Mouse (Mus musculus) G1E-ER4 (cell line): ENCODE measurements around the gene Hamp. TPM values are rescaled to one million over a fixed set of nuclear protein-coding genes. Genes with fewer than 3 reads are reported as not detected.
"Not testable (repeated sequence)": the region's sequence is repeated elsewhere in the genome, so short reads cannot be mapped to it uniquely, and the experiment has no call there.

Experiments
- GATA1 ChIP-seq: IDR thresholded peaks from one replicate; pipeline ENCODE4 v1.8.0; 2012; ENCODE audit warnings: low read length, inconsistent platforms
- polyA plus RNA-seq: library from polyadenylated mRNA; stranded (reverse); fragments of >175 nt; gene quantifications from 2 replicates; pipeline ENCODE4 v1.2.3, GENCODE M21; 2012

Hamp gene
- polyA plus RNA-seq, 1 experiment = not detected

DNA sequence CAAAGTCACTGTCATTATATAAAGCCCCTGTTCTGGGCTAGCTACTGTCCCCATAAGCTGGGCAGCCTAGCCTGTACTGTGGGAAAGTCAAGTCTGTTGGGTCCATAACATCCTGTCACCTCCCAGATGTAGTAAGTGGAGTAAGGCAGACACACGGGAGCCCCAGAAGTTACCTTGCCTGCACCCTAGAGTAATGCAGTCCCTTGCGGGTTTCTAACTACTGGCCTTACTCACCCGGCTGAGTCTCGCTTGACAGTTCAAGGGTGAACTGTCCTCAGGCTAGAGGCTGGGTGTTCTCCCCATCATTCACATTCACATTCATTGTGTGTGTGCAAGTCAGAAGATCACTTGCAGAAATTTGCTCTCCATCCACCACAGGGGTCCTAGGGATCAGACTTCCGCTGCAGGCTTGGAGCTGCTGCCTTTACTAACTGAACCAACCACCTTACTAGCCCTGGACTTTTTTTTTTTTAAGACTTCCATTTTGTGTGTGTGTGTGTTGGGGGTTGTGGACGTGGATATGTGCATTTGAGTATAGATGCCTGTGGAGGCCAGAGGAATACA, 16.0 kb upstream of the Hamp start:
- no peak for TF ChIP-seq GATA1

DNA sequence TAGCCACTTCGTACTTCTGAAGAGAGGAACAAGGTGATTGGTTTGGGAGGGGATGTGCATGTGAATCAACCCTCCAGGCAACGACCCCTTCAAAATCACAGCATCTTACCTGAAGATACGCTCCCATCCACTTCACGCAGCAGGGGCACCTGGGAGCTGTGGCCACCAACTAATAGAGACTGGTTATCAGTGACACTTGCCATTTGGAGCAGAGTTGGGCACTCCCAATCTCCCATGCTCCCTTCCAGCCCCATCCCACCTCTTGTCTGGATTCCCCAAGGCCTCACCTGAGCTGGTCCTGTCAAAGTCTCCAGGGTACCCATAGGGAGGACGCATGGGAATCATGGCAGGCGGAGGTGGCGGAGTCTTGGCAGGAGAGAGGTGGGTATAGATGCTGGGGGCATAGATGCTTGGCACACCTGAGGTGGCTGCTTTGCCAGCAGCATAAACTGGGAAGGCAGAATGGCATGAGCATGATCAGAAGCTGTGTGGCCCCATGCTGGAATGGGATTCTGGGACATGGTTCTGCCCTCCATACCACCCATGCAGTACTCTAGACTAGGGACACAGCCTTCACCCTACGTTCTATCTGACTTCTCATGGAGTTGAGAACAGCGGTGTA, 15.1 kb upstream of the Hamp start:
- no peak for TF ChIP-seq GATA1

DNA sequence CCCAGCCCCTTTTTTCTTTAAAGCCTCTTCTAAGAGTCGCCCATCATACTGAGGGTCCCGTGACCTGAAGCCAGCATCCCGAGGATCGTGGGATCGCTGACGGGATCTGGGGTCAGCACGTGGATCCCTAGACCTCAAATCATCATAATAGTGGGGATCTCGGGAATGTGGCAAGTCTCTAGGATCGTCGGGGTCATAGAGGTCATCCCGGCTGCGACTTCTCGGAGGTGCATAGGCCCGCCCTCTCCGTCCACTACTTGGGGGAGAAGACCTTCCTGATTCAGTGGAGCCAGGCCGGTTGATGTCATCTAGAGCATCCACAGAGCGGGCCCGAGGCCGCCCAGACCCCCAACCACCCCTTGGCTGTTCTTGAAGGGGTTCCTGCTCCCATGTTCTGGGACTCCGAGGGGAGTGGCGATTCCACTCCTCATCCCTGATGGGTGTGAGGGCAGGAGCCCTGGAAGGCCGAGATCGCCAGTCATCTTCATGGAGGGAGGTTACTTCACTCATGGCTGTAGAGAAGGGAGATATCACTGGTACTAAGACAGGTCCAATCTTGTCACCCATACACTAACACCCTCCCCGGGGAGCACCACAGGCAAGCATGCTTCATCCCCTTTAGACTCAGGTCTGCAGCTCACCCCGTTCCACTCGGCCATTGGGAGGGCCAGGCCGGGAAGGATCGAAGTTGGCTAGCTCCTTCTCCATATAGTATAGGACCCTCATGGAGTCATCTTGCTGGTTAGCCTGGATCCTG, 14.5 kb upstream of the Hamp start:
- no peak for TF ChIP-seq GATA1

DNA sequence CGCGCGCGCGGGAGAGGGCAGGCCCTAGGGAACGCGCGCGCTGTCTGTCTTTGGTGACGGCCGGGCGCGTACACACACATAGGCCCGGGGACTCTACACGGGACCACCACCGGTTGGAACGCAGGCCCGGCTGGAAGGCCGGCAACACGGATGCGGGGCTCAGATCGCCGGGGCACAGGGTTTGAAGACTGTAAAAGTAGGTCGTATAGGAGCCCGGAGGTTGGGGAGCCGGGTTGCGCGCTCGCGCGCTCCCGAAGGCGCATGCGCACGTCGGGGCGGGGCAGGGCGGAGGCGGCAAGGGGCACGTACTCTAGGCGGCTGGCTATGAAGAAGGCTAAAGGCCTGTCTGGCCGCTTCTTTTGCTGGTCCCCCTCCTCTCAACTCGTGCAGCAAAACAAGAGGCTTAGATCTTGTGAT, 13.5 kb upstream of the Hamp start:
- no peak for TF ChIP-seq GATA1

DNA sequence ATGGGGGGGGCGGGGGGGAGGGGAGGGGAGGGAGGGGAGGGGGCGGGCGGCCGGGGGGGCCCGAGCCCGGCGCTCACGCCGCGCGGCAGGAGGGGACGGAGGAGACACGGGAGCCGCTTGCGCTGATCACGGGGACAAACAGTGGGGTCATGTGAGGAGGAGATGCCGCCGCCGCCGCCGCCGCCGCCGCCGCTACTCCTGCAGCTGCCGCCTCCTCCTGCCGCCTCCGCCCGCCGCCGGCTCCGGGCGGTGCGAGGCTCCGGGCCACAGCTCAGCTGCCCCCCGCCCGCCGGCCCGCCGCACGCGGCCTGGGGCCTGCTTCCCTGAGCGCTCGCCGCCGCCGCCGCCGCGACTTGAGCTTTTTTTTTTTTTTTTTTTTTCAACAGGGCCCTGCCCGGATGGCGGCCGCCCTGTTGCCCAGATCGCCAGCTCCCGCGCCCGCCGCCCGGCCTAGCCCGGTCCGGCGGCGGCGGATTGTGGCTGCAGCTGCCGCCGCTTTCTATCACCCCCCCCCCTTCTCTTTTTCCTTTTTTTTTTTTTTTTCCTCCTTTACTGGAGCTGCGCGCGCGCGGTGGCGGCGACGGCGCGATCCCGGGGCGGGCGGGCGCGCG, 13.0 kb upstream of the Hamp start, which contains the start of gene Usf2:
Usf2 (minus strand) TSS at position 48 of the 611 bp plus-strand sequence.
- no peak for TF ChIP-seq GATA1

DNA sequence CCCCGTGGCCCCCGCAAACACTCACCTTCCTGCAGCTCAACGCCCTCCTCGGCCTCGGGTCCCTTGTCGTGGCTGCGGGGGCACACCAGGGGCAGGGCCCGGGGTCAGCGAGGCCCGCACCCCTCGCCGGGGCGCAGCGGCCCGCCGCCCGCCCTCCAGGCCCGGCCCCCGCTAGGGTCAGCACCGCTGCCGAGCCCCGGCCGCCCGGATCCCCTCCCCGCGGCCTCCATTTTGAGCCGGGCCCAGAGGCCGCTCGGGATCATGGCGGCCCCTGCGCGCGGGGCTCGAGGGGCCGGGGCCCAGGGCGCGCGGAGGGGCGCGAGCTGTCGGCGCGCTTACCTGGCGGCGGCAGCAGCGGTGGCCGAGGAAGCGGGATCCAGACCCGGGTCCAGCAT, 12.5 kb upstream of the Hamp start:
- TF ChIP-seq GATA1 = no peak

DNA sequence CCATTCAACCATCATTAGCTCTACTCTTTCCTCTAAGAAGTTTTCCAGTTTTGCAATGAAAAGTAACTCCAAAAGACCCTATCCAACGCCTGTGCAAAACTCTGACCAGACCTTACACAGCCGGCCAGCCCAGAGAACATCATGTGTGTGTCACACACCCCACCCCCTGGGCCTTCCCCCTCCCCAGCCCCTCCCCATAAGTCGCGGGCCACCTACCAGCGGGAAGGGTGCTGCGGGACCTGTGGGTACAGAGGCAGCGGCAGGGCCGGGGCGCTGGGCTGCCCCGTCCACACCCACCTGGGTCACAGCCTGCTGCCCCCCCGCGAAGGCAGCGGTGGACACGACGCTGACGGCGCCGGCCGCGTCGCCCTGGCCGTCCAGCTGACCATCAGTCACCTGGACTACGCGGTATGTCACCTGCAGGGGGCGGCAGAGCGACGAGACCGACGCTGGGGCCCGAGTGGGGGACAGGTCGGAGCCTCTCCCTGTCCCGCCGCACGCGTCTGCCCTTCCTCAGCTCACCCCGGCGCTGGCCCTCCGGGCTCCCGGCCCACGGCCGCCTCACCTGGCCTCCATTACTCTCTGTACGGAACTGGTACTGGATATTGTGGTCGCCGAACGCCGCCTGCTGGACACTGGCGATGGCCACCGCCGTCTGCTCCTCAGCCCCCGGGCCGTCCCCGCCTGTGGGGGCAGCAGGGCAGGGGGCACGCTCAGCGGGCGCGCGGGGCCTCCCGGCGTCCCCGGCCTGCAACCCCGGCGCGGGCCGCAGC, 11.9 kb upstream of the Hamp start:
- TF ChIP-seq GATA1 = no peak

DNA sequence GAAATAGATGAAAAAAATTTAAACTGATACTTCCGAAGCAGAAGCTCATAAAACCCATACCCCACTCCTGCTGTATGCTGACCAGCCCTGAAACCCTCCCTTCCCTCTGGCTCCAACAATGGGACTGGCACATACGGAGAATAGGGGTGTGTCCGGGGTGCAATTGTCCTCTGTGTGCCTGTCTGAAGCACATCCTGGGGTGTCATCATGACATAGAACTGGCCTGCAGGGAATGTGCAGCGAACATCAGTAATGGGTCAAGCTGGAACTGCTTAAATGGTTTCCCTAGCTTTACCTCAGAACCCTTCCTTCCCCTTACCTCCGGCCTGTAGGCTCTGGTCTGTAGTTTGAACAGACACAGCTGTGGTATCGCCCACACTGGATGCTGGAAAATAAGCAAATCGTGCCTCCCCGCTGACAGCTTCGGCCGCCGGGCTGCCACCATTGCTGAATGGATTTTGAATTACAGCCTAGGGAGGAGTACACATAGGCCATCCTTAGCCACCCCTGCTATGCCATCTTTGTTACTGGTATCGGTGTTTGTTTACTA, 11.2 kb upstream of the Hamp start:
- TF ChIP-seq GATA1 = no peak

DNA sequence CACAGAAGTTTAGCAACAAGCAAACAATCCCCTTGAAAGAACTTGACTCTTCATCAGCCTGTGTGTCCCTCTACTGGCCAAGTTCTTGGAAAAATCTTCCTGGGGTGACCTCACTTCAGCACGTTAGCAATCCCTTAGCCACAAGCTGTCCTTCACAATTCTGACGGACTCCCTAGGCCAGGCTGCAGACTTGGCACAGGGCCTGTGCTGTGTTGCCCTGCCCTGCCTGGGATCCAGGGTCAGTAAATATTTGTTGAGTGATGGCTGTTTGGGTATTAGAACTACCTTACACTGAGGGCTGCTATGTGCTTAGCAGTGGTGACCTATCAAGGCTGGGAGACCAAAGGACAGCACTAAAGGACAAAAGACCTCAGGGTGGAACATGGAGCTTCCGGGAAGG, 10.2 kb upstream of the Hamp start:
- no peak for TF ChIP-seq GATA1

DNA sequence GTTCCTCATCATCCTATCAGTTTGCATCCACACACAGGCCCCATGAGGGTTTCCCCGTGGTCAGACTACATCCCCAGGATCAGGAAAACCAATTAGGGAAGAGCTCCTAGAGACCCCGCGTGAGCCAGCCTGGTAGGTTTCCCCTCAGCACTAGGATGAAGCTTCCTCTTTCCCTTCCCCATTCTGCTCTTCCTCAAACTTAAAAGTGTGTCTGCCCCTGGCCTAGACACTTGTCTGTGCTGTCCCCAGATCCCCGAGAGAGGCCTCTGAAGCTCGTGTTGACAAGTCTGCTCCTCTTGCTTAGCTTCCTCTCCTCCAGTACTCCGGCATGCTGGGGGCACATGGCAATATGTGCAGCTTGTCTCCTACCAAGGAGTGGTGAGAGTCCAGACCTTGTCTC, 9.6 kb upstream of the Hamp start:
- no peak for TF ChIP-seq GATA1

DNA sequence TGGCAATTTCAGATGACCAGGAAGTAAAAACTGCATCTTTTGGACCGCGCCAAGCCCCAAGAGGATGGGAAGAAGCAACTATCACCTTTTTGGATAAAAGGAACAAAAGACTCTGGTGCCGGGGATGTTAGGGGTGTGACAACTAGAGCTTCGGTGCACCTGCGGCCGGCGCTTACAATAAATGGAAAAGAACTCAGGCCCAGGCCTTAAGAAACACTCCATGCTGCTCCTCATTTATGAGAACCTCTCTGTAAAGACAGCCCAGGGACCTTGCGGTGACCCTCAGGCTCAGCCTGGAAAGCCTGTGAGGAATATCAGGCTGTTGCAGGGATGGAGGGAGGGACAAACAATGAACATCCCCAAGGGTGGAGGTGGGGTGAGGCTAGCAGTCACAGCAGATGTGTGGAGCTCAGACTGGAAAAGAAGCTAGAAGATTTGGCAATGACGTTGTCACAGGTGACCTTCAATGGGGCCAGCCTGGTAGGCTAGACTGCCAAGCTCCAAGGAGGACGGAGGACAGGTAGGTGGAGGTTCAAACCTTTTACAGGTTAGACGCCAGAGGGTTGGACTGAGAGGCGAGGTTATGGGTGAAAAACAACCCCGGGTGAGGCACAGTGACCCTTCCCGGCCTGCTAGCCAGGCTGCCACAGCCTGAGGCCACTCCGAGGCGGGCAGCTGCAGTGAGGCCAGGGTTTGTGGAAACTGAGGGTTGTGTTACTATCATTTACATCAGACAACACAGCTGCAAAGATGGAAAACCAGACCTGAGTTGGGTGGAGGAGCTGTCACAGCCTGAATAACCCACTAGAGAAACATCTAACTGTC, 8.8 kb upstream of the Hamp start:
- TF ChIP-seq GATA1 = no peak

DNA sequence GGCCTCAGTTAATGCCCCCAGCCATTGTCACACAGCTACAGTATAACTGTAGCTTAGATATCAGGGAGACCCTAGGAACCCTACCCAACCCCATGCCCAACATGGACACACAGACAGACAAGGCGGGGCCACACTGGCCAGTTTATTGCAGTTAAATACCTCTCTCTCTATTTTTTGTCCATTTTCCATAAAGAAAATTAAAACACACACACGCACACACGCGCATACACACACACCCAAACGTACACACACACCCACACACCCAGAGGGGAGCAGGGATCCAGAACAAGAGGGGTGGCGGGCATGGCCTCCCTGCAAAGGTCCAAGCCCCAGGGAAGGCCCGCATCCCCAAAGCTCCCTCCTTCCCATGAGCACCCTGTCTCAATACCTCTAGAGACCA, 2.0 kb upstream of the Hamp start:
- no peak for TF ChIP-seq GATA1

DNA sequence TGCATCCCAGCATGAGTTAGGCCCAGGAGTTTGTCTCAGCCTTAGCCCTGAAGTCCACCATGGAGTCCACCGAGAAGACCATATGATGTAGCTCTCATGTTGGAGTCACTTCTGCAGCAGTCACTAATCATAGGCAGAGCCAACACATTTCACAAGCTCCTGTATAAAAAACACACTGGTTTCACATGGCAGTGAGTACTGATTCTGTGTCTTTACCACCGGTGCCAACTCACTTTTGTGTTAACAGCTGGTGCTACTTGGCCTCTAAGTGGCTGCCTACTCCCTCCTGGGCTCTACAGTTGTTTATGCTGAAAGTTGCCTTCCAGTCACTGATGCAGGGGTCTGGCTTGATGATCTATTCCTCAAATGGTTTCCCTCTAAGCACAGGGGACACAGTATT, 19.3 kb downstream of the Hamp start, which contains the start of gene Hamp2:
Hamp2 (minus strand) TSS at position 101 of the 400 bp plus-strand sequence.
- not testable (repeated sequence) for TF ChIP-seq GATA1

DNA sequence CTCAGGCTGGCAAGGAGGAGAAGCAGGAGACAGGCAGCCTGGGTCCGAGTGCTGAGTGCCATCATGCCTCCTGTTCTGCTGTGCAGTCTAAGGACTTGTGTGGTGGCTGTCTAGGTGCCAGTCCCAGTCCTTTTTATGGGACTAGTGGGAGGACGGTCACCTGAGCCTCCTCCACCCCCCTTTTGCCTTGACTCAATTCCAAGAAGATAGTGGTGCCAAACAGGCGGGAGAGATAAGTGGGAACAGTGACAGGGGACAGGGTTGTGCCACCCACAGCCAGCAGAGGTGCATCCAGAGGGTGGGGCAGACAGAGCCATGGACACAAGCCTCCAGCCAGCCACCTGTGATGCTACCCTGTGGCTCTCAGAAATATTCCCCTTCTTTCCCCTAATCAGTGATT, 19.8 kb downstream of the Hamp start:
- no peak for TF ChIP-seq GATA1

DNA sequence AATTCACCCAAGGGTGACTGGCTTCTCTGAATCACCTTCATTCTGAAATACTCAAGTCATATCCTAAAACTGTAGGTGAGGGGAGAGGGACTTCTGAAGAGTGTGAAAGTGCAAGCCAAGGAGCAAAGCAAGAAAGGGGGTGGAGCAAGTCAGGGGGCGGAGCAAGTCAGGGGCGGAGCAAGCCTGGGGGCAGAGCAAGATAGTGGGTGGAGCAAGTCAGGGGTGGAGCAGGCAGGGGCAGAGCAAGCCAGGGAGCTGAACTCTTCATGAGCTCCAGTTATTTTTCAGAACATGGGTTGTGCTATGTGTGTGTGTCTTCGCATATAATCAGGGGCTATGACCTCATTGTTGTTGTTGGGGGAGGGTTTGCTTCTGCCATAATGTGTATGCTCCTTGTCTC, 23.6 kb downstream of the Hamp start:
- no peak for TF ChIP-seq GATA1
